Mouse (Mus musculus) telencephalon, adult 2 months (tissue): Measurements from ENCODE around the gene Fam84b.
A peak's percentile ranks its signal among the peaks of the same experiment; 100 is the strongest.
"Not testable (repeated sequence)": the region's sequence is repeated elsewhere in the genome, so short reads cannot be mapped to it uniquely, and the experiment has no call there.

Experiments
- DNase-seq: peaks from one replicate; pipeline ENCODE4 v3.0.0-alpha.2; 2011; ENCODE audit warnings: low read depth, low spot score

The Fam84b gene

DNA sequence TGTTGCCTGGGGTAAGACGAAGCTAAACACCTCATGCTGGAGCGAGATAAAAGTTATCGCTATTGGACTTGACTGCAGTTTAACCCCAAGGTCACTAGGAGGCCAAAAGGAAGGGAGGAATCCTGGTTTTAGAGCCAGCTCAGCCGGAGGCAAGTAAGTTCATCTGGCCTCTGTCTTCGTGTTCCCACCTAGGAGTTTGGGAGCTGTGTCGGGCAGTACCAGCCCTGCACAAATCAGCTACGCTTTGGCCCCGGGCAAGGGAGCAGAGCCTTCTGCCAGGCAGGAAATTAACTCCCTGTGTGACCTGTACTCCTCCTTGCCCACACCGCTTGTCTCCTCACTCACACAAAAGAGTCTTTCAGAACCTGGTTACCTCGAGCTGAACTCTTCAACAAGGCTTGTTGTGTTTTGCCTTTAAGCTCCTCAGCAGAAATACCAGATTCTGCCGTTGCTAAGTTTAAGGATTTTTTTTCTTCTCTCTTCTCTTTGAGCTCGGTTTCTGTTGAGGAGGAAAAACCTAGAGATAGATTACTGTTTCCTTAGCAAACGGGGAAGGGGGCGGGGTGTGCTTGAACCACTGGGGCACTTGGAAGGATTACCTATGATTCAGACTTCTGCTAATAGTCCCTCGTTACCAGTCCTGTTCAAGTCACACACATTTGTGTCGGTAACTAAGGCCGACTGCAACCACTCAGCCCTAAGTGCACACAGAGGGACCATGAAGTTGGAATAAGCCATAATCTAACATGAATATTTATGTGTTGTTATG lies at the start of gene Fam84b:
TSS of gene Fam84b (minus strand) at position 548 of the 769 bp plus-strand sequence.
- DNase-seq = no peak

- no peak for DNase-seq
These were observed 44.8 kb upstream of the Fam84b start for GRCm38 (mm10) chr15:60898187-60898965.

GRCm38 (mm10) chr15:60896040-60896439 lies 42.5 kb upstream of the Fam84b start:
- DNase-seq = no peak

DNA sequence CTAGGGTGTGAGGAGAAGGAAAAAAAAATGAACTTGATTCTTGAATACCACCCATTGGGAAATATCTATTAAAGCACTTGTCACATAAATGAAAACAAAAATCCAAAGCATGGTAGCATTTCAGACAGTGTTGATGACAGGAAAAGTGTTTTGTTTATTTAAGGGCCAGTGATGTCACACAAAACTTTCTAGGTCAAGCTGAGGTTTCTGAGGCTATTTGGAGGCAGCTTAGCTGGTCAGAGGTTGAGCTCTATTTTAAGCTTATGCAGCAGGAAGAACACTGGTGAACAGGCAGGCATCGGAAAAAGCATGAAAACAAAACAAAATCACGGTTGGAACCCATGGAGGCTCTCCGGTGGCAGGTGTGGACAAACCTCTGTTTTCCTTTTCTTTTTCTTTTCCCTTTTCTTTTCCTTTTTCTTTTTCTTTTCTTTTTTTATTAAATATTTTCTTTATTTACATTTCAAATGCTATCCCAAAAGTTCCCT lies 39.4 kb upstream of the Fam84b start:
- no peak for DNase-seq

- no peak for DNase-seq
These were observed 35.1 kb upstream of the Fam84b start for GRCm38 (mm10) chr15:60888724-60889123.

DNA sequence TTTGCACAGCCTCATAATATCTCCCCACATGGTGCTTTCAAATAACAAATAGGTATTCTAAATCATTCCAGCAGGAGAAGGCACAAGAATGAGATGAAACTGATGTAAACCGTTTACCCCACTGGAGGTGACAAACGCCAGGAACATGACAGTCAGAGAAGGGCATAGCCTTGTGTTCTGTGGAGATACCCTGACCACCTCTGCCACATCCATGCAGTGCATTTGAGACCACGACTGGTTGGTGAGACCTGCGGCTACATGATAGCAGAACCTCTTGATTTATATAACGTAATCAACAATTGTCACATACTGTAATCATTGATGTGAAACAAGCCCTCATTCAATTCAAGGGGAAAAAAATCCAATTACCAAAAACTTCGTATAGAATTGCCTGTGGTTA lies 22.1 kb upstream of the Fam84b start:
- no peak for DNase-seq

DNA sequence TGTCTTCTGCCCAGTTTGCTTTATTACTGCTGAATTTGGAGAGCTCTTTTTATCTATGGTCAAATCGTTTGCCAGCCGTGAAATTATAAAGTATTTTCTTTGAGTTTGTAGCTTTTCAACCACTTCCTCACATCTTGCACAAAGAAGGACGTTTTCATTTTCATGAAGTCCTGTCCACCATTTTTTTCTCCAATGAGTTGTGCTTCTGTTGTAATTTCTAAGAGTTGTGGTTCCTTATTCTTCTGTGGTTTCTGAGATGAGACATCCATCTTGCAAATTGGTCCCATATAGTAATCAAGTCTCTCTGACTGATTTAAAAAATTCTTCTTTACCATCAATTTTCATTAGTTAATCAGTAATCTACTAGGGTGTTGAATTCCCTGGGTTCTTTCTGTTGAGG lies 8.8 kb upstream of the Fam84b start:
- no peak for DNase-seq

- DNase-seq = no peak
These were observed 1.5 kb upstream of the Fam84b start for GRCm38 (mm10) chr15:60855112-60855511.

DNA sequence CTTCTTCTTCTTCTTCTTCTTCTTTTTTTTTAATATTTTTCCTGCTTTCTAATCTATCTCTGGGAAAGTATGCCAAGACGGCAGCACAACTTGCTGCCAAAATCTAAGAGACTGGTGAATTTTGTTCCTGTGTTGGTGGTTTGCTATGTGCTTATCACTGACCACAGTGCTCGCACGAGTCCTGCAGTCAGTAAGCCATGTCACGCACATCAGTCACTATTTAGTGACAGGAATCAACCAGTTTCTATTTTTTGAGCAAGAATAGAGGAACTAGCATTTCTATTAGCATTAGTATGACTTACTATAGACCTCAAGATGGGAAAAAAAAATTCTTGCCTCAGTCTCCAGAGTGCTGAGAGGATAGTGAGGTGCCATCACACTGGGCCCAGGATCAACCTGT lies 573 bp upstream of the Fam84b start:
- no peak for DNase-seq

DNA sequence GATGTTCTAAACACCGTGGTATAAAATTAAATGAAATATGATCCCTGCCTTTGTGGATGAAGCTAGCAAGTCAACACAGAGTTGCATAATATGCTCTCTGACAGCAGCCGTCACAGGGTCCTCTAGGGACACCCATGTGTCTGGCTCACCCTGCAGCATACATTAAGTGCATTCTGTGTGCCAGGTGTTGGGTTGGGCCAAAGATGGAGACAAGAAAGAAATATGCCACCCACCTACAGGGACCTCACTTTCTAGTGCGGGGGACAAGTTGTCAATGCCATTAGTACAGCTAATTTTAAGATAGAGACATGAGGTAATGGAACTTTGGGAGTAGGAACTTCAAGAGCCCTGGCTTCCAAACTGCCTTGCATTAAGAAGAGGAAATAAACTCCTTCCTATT lies 4.9 kb downstream of the Fam84b start:
- DNase-seq = peak; percentile 53

DNA sequence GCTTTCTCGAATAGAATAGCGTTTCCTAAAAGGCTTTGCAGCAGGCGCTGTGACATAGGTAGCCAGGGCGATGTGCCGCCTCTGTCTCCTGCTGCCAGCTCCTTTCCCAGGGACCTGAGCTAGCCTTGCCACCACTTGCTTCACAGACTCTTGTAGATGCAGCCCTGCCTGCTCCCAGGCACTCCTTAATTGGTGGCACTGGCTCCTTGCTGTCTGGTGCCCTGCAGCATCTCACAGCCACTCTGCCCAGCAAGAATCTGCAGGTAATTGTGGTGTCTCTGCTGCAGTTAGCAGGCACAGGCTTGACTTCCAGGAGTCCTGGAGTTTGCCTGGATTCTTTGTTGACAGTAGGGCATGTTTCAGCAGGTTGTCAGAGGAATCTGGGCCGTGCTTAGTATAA lies 7.3 kb downstream of the Fam84b start:
- DNase-seq = no peak

- no peak for DNase-seq
These were observed 7.7 kb downstream of the Fam84b start for GRCm38 (mm10) chr15:60845886-60846285.

GRCm38 (mm10) chr15:60841785-60842184 lies 11.8 kb downstream of the Fam84b start:
- DNase-seq = no peak

- DNase-seq = not testable (repeated sequence)
These were observed 12.3 kb downstream of the Fam84b start for GRCm38 (mm10) chr15:60841312-60841711.

DNA sequence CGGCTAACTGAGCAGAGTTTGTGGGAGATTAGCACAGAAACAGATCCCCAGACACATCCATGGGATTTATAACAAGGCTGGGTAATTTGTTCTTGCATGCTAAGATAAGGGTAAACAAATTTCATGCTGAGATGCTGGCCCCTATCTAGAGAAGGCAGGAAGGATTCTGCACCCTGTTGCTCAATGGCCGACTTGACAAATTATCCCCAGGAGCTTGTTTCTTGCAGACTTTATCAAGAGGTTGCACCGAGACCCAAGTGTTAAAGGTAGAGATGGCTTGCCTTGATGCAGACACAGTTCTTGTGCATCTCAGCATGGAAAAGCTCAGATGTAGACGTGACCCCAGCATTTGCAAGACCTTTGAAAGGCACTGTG lies 13.3 kb downstream of the Fam84b start:
- no peak for DNase-seq

GRCm38 (mm10) chr15:60839539-60840295 lies 13.9 kb downstream of the Fam84b start:
- DNase-seq = no peak

DNA sequence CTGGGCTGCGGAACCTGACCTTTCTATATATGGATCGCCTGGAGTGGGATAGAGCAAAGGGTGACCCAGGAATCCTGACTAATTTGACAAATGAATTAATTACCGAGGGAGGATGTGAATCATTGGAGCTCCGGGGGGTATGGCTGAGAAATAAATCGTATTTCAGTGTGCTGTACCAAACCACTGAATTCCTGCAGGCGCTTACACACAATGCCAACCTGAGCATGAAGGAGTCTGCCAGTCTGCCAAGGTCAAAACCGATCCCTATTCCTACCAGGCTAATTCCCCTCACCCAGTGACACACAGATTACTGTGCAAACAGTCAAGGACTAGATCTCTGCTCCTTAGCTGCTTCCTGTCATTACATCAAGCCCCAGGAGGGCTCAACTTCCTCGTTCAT lies 15.4 kb downstream of the Fam84b start:
- no peak for DNase-seq

- DNase-seq = no peak
These were observed 15.9 kb downstream of the Fam84b start for GRCm38 (mm10) chr15:60837719-60838118.

DNA sequence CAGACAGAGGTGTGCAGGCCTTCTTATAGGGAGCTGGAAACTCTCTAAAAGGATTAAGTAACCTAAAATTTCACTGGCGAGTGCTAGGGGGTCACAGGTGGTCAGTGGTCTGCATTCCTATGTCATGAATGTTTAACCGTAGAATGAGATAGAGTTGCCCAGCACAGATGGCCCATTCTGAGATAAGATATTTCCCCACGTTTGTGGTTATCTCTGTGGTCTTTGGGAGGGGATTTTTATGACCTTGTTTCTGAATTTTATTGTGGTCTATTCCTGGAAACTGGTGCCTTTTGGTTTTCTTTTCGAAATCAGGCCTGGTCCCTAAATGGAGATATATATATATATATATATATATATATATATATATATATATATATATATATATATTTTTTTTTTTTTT lies 17.3 kb downstream of the Fam84b start:
- no peak for DNase-seq

DNA sequence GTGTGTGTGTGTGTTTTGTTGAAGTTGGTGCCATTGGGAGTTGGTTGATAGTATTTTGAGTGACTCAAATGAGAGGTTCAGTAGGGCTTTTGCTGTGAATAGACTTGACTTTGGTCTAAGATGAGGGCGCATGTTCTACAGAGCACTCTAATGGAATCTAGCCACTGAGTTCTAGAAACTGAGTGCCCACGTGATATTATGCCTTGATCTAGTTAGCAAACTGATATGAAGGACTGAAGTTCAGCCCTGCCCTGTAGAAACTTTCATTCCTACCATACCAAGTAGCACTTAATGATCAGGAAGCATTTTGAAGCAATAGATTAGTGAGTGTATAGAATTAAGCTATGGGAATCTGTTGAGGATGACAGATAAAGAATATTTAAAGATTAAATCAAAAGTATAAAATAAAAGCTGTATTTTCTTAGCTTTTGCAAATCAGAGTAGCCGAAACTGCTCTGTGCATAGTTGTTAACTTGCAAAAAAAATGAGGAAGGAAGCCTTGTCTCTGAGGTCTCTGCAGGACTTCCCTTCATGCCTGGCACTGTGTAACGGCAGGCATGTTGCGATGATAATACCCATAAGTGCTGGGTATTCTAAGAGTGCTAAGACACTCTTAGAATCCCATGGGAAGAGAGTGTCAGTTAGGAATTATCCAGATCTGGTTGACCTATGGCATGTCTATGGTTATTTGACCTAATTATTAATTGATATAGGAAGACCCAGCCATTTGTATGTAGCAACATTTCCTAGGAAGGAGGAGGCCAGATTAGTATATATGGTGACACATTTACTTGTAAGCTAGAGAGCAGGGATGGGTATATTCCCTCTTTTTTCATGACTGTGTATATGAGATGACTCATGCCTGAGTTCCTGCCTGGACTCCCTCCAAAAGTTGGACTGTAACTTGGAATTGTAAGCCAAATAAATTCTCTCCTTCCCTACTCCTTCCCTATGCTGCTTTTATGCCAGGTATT lies 18.7 kb downstream of the Fam84b start:
- DNase-seq = no peak
